Mouse (Mus musculus): ENCODE measurements around the gene Tjap1.

The Tjap1 gene

DNA sequence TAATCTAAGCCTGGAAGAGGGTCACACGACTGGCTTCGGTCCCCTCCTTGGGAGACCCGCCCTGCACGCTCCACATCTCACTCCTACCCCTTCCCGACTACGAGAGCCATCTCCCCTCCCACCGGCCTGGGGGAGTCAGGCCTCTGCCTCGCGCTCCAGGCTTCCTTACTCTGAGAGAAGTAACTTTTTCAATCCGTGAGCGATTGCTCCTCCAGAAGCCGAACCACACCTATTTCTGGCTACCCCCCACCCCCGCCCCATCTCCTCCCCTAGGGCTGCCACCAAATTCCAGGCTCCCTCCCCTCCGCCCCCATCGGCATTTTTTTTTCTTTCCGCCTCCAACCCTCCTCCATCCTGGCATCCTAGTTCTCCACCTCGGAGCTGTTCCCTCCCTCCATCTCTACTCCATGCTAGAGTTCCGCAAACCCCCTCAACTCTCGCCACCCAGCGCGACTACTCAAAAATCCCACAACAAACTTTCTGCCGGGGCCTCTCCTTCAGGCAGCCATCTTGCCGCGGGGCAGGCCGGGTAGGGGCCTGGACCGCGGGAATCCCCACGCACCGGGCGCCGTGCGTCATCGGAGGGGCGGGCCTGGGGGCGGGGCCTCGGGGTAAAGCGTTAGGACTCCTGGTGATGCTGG lies at the start of gene Tjap1:
TSS of gene Tjap1 (minus strand) at position 544 of the 641 bp plus-strand sequence.
- DNase-seq = peak; percentile 84

DNA sequence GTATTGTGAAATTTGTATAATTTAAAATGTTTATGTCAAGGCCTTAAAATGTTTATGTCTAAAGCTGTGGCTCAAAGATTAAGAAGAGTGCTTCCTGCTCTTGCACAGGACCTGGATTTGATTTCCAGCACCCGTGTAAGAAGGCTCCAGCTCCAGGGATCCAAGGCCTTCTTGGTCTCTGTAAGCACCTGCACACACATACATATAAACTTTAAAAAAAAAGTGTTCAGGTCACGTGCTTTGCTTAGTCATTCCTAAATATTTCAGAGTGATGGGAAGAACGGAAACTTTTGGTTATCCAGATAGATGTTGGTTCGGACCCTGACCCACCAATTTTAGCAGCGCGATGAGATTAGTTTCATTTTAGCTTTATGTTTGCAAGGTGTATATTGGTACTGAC lies 45.9 kb upstream of the Tjap1 start:
- DNase-seq = no peak

DNA sequence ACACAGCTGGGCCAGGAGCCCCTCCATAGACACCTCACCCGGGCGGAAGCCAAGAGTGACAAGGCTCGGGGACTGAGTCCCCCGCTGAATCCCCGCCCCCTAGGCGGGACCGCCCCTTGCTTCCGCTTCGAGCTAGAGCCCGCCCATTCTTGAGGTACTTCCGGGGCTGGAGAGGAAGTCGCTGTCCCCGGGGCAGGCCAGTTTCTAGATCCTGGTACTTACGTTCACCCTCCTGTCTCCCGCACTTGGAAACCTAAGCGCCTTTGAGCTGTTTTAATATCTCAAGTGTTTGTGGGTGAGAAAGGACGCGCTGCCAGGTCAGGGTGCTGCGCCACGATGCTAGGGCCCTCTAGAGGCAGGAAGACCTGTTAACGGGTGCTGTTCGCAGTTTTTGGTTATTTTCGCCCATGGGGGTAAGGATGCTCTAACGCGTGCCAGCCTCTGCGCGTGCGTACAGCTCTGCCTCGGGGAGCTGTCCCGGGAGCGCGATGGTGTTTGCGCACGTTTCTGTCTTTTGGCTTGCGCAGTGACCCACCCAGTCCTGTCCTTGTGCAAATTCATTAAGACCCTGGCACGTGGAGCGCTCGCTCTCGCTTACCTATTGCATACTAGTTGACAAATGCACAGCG lies 45.2 kb upstream of the Tjap1 start, which contains the start of gene Abcc10:
TSS of gene Abcc10 (minus strand) at position 447 of the 629 bp plus-strand sequence.
- DNase-seq = peak; percentile 97

DNA sequence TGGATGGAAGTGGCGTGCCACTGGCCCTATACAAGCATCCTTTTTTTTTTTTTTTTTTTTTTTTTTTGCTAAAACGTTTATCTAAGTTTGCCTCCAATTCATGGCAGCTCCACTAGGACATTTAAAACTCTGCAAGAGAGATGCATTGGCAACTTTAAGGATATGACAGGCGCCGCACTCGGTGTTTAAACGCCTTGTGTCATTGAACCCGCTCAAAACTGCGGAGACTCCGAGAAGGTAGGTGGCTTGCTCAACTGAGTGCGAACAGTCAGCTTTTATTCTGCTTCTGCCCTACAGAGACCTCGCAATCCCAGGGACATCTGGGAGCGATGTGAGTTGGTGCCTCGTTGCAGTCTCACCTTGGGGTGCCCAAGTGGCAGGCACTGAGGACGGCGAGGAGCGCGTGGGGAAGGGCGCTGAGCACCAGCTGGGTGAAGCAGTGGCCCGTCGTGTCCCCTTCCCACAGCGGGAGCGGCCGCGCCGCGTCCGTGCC lies 44.6 kb upstream of the Tjap1 start:
- DNase-seq = no peak

DNA sequence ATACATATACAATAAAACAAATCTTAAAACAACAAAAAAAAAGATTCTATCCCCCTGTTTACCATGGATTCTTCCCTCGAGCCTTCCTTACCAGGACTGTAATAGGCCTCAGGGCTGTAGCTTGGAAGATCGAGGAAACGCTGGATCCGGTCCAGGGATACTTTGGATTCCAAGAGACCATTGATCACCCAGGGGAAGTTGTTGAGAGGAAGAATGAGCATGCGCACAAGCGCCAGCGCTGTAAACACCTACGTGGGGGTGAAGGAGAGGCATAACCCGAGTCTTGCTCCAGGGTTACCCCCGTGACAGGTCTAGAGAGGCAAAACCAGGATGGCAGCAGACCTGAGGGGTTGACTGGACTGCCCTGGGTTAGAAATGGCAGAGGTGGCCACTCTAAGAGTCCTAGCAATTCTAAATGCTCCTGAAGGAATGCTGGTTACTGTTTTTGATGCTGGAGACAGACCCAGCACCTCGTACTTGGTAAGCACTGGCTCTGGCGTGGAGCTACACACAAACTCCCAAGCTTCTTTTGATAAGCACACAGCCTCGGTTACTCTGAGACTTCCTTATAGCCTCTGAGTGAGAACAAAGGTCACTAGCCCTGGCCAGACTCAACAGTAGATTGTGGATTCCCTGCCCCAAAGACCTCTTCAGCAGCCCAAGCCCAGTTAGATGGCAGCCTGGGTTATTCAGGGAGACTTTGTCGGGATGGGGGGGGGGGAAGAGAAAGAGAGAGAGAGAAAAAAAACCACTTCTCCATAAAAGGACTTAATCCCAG lies 39.4 kb upstream of the Tjap1 start:
- peak; percentile 35 for DNase-seq

DNA sequence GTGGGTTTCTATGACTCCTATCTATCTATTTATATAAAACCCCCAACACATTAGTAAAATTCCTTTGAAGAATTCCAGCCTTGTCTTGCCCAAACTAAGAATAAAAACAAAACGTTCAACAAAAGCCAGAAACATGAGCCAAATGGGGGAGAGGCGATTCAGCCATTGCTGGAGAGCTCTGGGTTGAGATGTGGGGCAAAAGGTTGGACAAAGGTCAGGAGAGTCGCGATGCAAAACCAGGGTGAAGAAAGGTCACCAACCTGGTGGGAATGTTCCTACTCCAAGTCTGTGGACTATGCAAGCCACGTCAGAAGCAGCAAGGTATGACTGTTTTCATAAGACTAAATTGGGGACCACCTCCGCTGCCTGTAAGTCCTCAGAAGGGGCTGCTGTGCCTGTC lies 37.7 kb upstream of the Tjap1 start:
- DNase-seq = peak; percentile 43

DNA sequence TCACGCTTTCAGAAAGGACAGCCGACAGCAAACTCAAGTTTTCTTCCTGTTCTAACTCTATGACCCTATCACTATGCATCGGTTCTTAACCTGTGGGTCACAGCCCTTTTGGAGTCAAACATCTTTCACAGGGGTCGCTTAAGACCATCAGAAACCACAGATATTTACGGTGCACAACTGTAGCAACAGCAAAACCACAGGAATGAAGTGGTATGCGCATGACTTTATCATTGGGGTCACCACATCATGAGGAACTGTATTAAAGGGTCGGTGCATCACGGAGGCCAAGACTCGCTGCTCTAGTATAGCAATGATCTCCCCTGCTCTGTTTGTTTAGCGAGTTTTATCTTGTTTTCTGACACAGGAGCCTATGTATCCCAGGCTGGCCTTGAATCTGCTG lies 33.0 kb upstream of the Tjap1 start:
- no peak for DNase-seq

DNA sequence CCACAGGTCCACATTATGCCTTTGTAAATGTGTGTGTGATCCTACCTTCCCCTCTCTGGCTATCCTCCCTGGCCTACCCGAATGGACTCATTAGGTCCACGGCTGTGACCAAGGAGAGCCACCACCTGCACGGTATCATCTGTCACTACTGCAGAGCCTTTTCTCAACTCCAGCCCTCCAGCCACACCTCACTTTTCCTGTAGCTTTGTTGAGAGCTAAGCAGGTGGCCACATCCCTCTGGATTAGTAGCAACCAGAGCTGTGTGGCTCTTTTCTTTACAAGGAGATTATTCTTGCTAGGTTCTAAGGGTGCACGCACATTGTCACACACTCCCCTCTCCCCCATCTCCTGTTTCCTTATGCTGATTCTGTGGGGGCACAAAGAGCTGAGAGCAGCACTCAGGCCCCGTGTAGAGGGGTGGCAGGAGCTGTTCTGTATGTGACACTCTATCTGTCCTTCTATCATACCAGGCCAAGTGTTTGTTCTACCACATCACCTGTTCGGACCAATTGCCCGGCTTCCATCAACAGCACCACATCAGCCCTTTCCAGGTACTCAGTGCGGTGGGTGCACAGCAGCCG lies 30.4 kb upstream of the Tjap1 start:
- no peak for DNase-seq

DNA sequence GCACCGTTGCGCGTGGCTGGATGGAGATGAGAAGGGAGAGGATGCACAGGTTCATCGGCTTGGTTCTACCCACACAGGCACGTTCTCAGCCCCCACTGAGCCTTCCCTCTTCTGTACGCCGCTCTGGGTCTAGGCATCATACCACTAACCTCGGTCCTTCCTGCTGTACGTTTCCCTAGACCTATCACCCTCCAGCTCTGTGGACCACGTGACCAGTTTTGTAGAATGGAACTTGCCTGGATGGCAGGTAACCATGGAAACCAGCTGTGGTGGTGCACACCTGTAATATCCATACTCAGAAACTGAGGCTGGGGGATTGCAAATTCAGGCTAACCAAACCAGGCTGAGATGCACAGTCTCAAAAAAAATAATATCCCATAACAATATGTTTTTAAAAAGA lies 27.7 kb upstream of the Tjap1 start:
- DNase-seq = no peak

DNA sequence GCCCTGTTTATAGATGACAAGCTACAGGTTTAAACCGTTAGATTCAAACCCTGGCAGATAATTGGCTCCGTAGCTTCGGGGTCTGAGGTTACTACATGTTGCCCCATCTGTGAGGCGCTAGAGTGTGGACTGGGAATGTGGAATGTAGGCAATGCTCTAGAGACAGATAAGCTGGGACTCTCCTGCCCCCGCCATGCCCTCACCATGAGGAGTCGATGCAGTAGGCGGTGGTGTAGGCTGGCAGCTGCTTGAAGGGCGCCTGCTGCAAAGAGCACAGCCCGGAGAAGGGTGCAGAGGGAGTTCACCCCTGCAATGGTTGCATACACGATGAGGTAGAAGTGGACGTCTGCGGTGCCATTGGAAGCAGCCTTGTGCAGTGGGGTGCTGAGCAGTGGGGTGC lies 27.0 kb upstream of the Tjap1 start:
- no peak for DNase-seq

DNA sequence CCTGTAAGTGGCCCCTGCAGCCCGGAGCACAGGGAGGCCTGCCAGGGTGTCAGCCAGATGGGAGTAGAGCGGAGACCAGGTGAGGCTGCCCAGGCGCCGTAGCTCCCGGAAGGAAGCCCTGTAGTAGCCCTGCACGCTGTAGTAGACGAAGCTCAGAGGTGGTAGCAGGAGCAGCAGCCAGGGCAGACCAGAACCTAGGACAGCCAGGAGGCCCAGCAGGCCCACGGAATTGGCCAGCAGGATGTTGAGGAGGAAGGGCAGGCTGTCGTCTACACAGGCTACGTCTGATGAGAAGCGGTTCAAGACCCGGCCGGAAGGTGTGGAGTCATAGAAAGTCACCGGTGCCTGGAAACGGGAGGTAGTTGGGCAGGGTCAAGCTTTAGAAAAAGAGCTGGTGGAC lies 24.1 kb upstream of the Tjap1 start:
- no peak for DNase-seq

DNA sequence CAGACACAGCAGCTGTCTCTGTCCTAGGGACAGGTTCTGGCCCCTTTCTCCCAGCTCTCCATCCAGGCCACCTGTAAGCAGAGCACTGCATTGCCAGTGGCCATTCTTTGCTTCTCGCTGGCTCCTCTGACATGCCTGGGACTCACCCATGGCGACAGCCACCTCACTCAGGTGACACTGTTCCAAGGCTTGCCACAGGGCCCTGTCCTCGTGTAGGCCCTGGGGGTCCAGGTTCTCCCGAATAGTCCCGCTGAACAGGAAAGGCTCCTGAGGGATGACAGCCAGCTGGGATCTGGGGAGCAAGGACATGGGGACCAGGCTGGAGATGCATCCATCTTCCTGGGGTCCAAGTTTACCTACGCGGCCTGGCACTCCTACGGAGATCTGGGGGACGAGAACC lies 21.4 kb upstream of the Tjap1 start:
- no peak for DNase-seq

DNA sequence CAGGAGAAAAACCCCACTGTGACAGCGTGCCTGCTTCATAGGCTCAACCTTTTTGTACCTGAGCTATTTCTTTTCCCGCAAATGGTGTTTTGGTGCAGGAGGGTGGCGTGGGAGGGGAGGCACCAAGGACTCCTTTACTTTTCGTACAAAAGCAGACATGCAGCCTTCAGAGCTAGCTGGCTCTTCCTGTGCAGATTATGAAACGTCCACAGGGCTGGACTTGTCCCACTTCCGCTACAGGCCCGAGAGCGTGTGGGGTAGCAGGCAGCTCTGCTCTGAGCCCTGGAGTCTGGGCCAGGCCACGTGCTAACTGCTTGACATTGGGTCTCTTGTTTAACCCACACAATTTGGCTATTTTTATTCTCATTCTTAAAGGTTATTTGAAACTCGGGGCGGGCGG lies 19.1 kb upstream of the Tjap1 start:
- peak; percentile 16 for DNase-seq

DNA sequence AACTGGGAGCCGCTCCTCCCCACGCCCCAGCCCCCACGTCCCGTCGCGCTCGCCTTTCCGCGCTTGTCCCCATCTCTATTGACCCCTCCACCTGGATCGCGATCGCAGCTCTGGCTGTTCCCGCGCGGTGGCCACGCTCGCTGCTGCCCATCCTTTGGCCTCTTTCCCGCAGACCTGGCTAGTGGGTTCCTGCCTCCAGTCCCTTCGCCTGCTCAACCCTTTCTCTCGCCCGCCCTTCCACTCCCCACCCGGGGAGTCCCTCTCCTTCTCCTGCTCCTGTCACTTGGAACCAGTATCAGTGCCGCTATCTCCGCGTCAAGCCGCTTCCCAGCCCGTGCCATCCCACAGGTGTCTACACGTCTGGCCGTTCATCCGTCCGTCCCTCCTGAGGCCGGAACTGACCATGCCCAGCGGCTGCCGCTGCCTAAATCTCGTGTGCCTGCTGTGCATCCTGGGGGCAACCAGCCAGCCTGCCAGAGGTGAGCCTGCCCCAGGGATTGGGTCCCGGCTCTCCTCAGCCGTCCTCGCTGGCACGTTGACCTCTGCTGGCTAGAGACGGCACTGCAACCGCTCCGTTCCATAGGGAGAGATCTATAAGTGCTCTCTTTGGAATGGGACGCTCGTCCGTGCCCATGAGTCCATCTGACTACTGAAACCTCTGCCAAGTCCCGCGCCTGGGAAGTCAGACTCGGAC lies 15.5 kb upstream of the Tjap1 start:
- peak; percentile 83 for DNase-seq

DNA sequence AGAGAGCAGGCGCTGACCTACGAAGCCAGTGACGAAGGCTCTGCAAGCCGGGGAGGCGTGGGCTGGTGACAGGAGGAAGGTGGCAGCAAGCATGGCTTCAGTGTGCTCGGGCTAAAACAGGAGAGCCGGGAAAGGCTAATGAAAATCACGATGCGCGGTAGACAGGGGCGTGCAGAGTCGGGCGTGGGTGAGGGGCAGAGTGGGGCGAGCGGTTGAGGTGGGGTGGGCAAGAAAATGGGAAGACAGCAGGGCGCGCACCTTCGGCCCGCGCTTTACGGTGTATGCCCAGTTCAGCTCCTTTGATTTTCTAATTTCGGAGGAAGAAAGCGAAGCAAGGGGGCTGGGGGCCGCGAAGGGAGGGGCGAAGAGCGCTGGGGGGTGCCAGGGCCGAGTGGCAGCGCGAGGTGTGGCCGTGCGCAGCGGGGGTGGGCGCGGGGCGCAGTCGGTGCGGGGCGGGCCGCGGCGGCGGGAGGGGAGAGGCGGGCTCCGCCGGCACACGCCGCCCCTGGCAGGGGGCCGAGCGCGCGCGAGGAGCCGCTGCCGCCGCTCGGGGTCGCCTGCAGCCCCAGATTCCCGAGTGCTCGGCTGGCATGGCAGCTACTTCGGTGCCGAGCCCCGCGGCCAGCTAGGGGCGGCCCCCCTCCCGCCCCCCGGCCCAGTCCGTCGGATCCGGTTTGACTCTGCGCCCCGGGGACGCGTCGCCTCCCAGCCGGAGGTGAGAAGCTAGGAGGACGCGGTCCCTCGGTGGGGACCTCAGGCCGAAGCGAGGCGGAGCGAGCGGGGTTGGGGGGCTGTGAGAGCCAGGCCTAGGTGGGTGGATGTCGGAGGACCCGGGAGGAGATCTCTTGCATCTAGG lies 14.8 kb upstream of the Tjap1 start, which contains the start of gene Dlk2:
TSS of gene Dlk2 (plus strand) at position 58 of the 856 bp plus-strand sequence.
- no peak for DNase-seq

DNA sequence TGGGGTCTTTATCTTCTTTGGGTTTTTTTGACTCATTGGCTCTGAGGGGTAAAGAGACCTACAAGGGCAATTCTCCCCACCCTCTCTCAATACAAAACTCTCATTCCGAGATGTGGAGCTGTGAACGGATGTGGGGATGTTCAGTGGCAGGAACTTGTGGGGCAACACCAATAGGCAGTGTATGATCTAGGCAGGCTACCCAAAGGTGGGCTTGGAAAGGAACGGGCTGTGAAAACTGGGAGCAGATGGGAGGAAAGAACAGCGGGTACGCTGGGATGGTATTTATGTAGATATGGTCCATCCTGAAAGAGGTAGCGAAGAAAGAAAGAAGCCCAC lies 14.2 kb upstream of the Tjap1 start:
- DNase-seq = no peak

DNA sequence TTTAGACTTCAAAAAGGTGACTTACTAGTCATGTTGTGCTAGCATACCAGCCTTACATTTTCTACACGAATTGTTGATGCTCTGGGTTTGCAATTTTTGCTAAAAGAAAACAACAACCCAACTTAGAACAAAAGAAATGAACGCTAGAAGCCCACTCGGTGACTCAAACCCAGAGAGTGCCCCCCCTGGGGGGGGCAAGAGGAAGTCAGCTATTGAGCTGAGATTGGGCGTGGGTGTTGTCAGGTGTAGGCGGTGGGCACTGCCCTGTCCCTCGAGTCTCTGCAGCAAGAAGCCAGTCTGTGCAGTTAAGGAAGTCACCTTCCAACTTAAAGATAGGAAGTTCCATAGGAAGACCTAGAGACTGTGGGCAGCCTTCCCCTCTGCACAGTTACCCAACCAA lies 13.8 kb upstream of the Tjap1 start:
- no peak for DNase-seq

DNA sequence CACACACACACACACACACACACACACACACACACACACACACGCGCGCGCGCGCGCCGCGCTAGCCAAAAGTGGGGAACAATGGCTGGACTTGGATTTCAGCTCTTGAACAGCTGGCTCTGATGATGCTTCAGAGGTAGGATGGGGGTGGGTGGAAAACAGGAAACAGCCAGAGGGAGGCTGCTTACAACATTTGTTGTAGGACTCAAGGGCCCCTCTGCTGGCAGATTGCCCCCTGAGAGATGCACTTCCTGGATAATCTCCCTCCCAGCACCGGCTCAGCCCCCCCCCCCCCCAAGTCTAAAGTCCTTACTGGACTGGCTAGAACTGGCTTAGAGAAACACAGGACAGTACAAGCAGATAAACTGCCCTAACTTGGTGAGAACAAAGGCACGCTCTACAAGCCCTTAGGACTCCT lies 4.9 kb upstream of the Tjap1 start:
- DNase-seq = peak; percentile 70

DNA sequence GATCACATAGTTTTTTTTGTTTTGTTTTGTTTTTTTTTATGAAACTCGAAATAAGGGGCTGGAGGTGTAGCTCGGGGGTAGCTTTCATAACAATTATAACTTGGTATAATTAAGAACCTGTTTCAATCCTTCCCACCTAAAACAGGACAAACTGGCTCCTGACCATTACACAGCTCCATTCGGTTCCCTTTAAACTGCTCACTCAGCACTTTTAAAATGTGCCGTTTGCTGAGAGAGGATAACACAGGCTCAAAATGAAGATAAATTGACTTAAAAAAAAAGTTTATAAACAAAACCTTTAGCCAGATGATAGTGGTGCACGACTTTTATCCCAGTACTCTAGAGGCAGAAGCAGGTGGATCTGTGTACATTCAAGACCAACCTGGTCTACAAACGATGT lies 2.6 kb upstream of the Tjap1 start:
- no peak for DNase-seq

DNA sequence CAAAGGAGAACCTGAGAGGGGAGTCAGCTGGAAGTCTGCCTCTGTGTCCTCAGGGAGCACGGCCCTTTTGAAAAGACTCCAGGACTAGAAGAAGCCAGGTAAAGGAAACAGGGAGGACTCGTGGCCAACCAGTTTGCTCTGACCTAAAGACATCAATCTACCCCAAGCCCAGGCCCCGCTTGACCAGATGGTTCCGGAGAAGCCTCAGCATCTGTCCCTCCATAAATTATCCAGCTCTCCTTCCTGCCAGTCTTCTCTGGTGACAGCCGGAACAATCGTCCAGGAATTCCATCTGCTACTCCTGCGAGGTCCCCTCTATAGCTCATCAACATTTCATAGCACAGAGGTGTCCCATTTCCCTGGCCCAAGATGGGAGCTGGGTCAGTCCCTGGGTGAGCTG lies 1.8 kb upstream of the Tjap1 start:
- no peak for DNase-seq

DNA sequence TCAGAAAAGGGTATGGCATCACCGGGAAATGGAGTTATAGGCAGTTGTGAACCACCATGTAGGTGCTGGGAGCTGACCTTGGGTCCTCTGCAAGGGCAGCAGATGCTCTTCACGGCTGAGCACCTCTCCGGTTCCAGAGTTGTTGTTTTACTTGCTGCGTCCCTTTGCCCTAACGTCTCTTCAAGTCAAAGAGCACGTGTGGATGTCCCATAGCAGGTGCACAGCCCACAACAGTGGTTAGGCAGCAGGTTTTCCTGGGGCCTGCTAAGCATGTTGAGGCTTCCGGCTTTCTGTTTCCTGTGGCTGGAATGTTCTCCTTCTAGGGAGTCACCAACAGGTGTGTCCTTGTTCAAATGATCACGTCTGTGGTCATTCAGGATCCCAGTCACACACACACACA lies 1.1 kb upstream of the Tjap1 start:
- peak; percentile 66 for DNase-seq

DNA sequence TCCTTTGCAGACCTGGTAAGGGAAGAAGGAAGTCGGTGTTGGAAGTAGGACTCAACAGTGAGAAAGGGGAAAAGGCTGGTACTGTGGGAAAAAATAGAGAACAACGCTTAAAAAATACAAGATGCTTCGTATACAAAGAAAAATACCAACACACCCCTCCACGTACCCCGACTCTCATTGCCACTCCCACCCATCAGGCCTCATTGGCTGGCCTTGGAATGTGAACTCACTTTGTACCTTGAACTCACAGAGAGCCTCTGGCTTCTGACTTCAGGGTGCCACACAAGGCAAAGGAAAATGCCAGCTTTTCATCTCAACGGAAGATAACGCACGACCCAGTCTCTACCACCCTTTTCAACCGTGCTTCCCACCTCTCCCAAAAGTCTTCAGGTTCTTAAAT lies 314 bp upstream of the Tjap1 start:
- peak; percentile 69 for DNase-seq

All from kidney, adult 9 months (tissue).